Mouse (Mus musculus): Measurements from ENCODE around the gene Chac1. TPM values are rescaled to one million over a fixed set of nuclear protein-coding genes. Genes with fewer than 3 reads are reported as not detected.

Gene Chac1
- polyA plus RNA-seq, 2 experiments from 2014 or later = not detected

DNA sequence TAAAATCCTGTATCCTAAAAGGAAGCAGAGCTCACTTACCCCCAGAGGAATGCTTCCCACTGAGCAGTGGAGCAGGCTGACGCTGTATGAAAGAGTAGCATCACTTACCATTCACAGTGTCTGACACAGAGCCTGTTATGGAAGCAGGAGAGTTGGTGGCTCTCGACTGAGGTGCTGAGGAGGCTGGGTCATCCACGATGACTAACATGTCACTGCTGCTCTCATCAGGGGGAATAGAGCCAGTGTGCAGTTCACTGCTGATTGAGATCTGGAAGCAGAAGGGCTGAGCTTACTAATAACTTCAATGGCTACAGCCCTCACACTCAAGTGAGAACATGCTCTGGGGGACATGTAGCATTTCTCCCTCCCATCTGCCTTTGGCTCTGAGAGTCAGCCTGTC, 28.4 kb downstream of the Chac1 start:
- no peak for ATAC-seq

DNA sequence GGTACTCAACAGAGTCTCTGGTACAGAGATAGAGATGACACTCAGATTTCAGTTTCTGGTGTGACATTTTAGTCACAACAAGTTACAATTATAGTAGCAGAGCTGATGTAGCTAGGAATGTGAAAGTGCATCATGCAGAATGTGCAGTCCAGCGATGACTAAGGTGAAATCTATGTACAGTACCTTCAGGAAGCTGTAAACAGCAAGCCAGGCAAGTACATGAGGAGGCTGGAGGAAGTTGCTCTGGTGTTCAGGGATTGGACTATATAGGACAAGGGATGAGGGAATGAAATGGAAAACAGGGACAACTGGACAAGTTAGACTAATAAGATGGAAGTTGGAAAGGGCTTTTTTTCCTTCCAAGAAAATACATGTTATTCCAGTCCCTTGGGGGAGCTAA, 37.2 kb downstream of the Chac1 start:
- ATAC-seq = no peak

DNA sequence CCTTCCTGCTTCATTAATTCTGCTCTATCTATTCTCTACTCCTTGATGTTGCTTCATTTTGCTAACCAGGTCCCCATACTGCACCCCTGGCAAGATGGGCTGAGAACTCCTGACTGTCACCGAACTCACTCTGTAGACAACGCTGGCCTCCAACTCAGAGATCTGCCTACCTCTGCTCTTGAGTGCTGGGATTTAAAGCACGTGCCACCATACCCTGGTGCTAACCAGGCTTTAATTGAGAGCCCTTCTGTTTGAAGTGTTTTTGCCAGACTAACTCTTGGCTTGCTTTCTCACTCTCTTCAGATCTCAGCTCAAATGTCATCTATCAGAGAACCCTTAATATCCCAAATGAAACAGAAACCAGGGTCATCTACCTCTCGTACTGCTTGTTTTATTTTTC, 39.0 kb downstream of the Chac1 start:
- ATAC-seq = no peak

GRCm38 (mm10) chr2:119398252-119398651, 47.2 kb downstream of the Chac1 start:
- ATAC-seq = no peak

DNA sequence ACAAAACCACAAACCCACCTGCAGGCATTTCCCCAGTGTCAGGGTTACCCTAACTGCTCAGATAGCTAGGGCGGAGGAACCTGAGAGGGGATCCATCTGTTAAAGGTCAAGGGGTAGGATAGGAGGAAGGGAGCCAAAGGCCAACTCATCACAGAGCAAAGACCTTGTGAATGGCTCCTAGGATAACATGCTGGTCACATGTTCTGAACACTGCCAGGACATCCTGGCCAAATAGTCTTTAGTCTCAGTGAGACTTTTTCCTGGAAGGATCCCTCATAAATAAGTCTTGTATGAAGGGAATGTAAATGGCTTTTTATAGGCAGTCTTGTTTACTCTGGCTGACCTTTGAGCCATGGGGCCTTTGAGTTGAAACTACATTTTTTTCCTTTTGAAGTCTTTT, 47.6 kb downstream of the Chac1 start:
- no peak for ATAC-seq

- ATAC-seq = no peak
These were observed 48.3 kb downstream of the Chac1 start for GRCm38 (mm10) chr2:119399313-119399712.

Other genes with a start within 250 kb of the Chac1 start
- gene Rad51, start 238.4 kb upstream of the Chac1 start, polyA plus RNA-seq (2017; shearing (Covaris generic)) = 10 to 100 TPM in 1 of 2 experiments, 1 to 10 TPM in 1; 9.9 to 12.3 TPM
- 10 to 100 TPM; 10.5 to 15.3 TPM for gene Rmdn3, start 194.2 kb upstream of the Chac1 start, polyA plus RNA-seq (2017; shearing (Covaris generic))
- not detected for gene Gchfr, start 183.5 kb upstream of the Chac1 start, polyA plus RNA-seq (2017; shearing (Covaris generic))
- gene Gm14137, start 176.7 kb upstream of the Chac1 start, polyA plus RNA-seq (2017; shearing (Covaris generic)) = under 1 TPM; 0.29 to 0.70 TPM
- 10 to 100 TPM; 31.4 to 44.0 TPM for gene Zfyve19, start 142.6 kb upstream of the Chac1 start, polyA plus RNA-seq (2017; shearing (Covaris generic))
- gene Dnajc17, start 142.4 kb upstream of the Chac1 start, polyA plus RNA-seq (2017; shearing (Covaris generic)) = 10 to 100 TPM; 21.8 to 29.0 TPM
- gene Ppp1r14d, start 121.3 kb upstream of the Chac1 start, polyA plus RNA-seq (2017; shearing (Covaris generic)) = not detected
- not detected for gene Spint1, start 113.9 kb upstream of the Chac1 start, polyA plus RNA-seq (2017; shearing (Covaris generic))
- not detected for gene Rhov, start 80.0 kb upstream of the Chac1 start, polyA plus RNA-seq (2017; shearing (Covaris generic))
- 1 to 10 TPM; 4.7 to 7.1 TPM for gene Vps18, start 62.5 kb upstream of the Chac1 start, polyA plus RNA-seq (2017; shearing (Covaris generic))
- gene Dll4, start 25.4 kb upstream of the Chac1 start, polyA plus RNA-seq (2017; shearing (Covaris generic)) = not detected
- gene Ino80, start 126.5 kb downstream of the Chac1 start, polyA plus RNA-seq (2017; shearing (Covaris generic)) = 1 to 10 TPM; 7.0 to 7.1 TPM
- under 1 TPM in 1 of 2 experiments, not detected in 1; 0.11 TPM for gene Exd1, start 196.4 kb downstream of the Chac1 start, polyA plus RNA-seq (2017; shearing (Covaris generic))
- gene Chp1, start 196.5 kb downstream of the Chac1 start, polyA plus RNA-seq (2017; shearing (Covaris generic)) = 10 to 100 TPM; 84.5 to 98.6 TPM